Mouse (Mus musculus) stomach, embryonic 15.5 days (tissue): Measurements from ENCODE around the gene Adcy6. TPM values are rescaled to one million over a fixed set of nuclear protein-coding genes. Genes with fewer than 3 reads are reported as not detected.

Experiments used
- ATAC-seq: fragments of 200-750 bp; cut with Nextera tagmentation; 2 replicates; pipeline ENCODE4 v1.8.0; 2017; ENCODE audit warnings: low read depth, moderate number of reproducible peaks, moderate TSS enrichment; ENCODE audit not compliant: insufficient read depth, low FRiP score
- H3K27ac ChIP-seq: fragments of 300-500 bp; sonication (generic); 2 replicates; pipeline ENCODE4 v1.5.1; 2015; ENCODE audit warnings: mild to moderate bottlenecking, inconsistent platforms
- H3K27me3 ChIP-seq: fragments of 300-500 bp; sonication (generic); replicated peaks from 2 replicates; pipeline ENCODE4 v1.6.1; 2015; ENCODE audit warnings: inconsistent platforms
- H3K36me3 ChIP-seq: fragments of 300-500 bp; sonication (generic); 2 replicates; pipeline ENCODE4 v1.6.1; 2015; ENCODE audit warnings: inconsistent platforms
- H3K4me1 ChIP-seq: fragments of 300-500 bp; sonication (generic); 2 replicates; pipeline ENCODE4 v1.6.1; 2015; ENCODE audit warnings: inconsistent platforms
- H3K4me2 ChIP-seq: fragments of 300-500 bp; sonication (generic); 2 replicates; pipeline ENCODE4 v1.6.1; 2015; ENCODE audit warnings: mild to moderate bottlenecking, inconsistent platforms
- H3K4me3 ChIP-seq: fragments of 300-500 bp; sonication (generic); replicated peaks from 2 replicates; pipeline ENCODE4 v1.5.1; 2015; ENCODE audit warnings: inconsistent platforms
- H3K9ac ChIP-seq: fragments of 300-500 bp; sonication (generic); 2 replicates; pipeline ENCODE4 v1.6.1; 2015; ENCODE audit warnings: inconsistent platforms
- H3K9me3 ChIP-seq: fragments of 300-500 bp; sonication (generic); 2 replicates; pipeline ENCODE4 v1.6.1; 2016; ENCODE audit warnings: inconsistent platforms
- WGBS: fragments of 180-500 bp; shearing (Covaris S2); methylation state at CpG from one replicate; pipeline ENCODE4 v1.1.7; 2015; 5-methylcytosine and 5-hydroxymethylcytosine counted together
- polyA plus RNA-seq: library from polyadenylated mRNA; unstranded; fragments of >200 nt; fragmentation: Nextera tagmentation; extraction: Ambion mirVana; gene quantifications from 2 replicates; pipeline ENCODE4 v1.2.1, GENCODE M21; 2015

Gene Adcy6
- polyA plus RNA-seq, 1 experiment from 2014 or later: 21.9 TPM

DNA sequence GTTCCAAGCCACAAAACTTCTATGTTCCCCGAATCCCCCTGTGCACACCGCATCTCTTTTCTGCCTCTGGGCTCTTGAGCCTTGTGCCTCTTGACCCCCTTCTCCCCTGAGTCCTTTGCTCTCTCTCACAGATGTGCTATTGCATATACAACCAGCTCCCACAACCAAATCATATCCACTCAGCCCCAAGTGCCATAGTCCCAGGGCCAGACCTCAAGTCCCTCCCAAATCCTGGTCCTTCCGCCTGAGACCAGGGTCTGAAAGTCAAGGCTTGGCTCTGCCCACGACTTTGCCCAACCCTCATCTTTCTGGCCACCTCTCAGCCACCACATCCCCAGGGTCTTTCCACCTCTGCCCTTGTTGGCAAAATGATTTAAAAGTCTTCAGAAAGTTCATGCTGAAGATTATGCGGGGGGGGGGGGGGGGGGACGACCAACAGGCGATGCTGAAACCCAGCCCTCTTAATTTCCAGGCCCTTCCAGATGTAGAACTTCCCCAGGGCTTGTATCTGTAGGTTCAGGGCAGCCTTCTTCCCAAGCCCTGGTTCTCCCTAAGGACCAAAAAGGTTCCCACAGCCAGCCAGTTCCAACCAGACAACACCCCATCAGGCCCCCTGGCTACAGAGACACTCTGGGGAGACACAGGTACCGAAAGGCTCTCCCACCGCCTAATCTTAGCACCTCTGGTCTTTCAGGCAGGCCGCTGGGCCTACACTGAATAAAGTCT, 1.7 kb downstream of the Adcy6 start:
- H3K4me1 ChIP-seq: peaks cover 36% of the 10 kb centered on the region
- peak overlapping the region; percentile 96 for H3K27ac ChIP-seq
- H3K27me3 ChIP-seq: no peaks in the 10 kb centered on the region
- H3K36me3 ChIP-seq: peaks cover 10% of the 10 kb centered on the region
- WGBS: 12% methylated on average over 9 of the region's 10 CpGs
- H3K9ac ChIP-seq: peak overlapping the region; percentile 64
- no peaks in the 10 kb centered on the region for H3K9me3 ChIP-seq
- peak overlapping the region; percentile 79 for H3K4me3 ChIP-seq
- ATAC-seq: peak; percentile 23; the same call in 1 of the 2 replicates
- peak overlapping the region; percentile 90 for H3K4me2 ChIP-seq

DNA sequence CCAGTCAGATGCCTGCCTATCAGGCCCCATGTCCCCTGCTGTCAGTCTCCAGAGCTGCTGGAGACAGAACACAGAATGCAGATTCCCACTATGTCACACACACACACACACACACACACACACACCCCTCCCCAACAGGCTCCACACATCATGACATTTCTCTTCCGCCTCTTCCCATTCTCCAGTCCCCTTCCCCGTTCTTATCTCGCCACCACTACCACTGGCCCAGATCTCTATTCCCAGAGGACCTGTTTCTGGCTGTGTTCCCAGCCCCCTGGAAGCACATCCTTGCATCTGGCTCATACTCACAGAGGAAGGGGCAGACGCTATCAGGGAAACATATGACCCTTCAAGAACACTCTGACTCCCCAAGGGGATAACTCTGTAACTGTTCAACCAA, 2.3 kb downstream of the Adcy6 start:
- Histone ChIP-seq H3K4me2 (peak overlapping the region; percentile 90), H3K4me3 (peak overlapping the region; percentile 79), H3K4me1 (peaks cover 42% of the 10 kb centered on the region), H3K9me3 (no peaks in the 10 kb centered on the region), H3K36me3 (peaks cover 10% of the 10 kb centered on the region), H3K9ac (no peak overlapping the region), H3K27ac (peak overlapping the region; percentile 96), H3K27me3 (no peaks in the 10 kb centered on the region)
- 22% methylated on average over 4 of the region's 4 CpGs for WGBS
- no peak for ATAC-seq

DNA sequence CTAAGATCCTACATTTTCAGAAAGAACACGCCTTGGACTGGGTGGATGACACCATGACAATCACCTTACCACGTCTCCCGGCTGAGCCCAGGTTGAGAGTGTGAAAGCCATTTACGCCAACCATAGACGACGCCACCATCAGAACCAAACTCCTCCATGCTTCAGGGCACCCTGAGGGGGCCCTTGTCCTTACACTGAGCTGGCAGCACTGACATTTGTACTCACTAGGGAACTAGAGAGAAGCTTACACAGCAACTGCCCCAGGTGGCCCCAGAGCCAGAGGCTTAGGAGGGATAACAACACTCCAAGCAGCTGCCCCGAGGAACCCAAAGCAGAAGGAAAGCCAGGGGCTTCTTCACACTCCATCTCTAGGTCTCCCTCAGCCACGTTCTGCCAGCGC, 3.1 kb downstream of the Adcy6 start:
- peaks cover 10% of the 10 kb centered on the region for H3K36me3 ChIP-seq
- H3K4me3 ChIP-seq: peak overlapping the region; percentile 79
- no peak overlapping the region for H3K9ac ChIP-seq
- no peak for ATAC-seq
- H3K4me1 ChIP-seq: peaks cover 49% of the 10 kb centered on the region
- H3K27ac ChIP-seq: peak overlapping the region; percentile 50
- 62% methylated on average over 9 of the region's 9 CpGs for WGBS
- no peaks in the 10 kb centered on the region for H3K27me3 ChIP-seq
- H3K4me2 ChIP-seq: peak overlapping the region; percentile 90
- H3K9me3 ChIP-seq: no peaks in the 10 kb centered on the region

DNA sequence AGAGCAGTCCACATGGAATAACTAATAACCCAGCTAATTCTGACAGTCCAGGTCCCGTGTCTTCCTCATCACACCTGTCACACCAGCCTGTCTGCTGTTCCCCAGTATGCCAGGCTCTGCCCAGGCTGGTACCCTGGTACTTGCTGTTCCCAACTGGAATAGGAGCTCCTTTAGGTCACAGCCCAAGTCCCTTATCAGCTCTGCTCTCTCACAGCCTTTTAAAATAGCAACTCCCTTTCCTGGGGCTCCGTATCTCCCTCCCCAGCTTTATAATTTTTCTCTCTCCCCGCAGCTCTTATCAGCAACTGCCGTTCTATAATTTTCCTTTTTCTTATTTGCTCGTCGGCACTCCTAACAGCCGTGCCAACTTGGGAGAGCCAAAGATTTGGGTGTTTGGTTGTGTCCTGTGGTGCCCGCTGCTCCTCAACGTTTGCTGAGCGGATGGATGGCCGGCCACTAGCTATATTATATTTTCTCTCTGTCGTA, 3.8 kb downstream of the Adcy6 start:
- H3K4me3 ChIP-seq: no peak overlapping the region

DNA sequence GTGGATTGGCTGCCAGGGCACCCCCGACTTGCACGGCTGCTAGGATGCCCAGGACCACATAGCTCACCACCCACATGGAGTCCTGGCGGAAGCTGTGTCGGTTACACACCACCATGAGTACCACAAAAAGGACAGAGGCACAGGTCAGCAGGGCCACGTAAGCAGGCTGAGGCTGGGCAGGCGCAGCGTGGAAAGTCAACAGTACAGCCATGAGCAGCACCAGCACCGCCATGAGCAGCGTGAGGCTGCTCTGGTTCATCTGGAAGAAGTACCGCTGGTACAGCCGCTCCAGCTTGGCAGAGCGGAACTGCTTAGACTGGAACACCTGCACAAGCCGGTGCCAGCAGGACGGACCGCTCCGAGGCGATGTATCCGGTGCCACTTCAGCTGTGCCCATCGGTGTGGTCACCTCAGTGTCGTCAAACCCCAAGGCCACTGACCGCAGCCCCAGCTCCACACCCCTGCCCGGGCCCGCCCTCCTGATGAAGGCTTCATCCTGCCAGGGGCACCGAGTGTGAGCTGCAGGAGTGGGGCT, 5.8 kb downstream of the Adcy6 start:
- 90% methylated on average over 24 of the region's 24 CpGs for WGBS
- no peak for ATAC-seq
- no peaks in the 10 kb centered on the region for H3K9me3 ChIP-seq
- no peak overlapping the region for H3K4me3 ChIP-seq
- 0 out of 2 replicates have a peak overlapping the region, but pooled peaks have one; percentile 12 for H3K9ac ChIP-seq
- no peaks in the 10 kb centered on the region for H3K27me3 ChIP-seq
- peaks cover 21% of the 10 kb centered on the region for H3K36me3 ChIP-seq
- H3K4me1 ChIP-seq: peaks cover 46% of the 10 kb centered on the region
- no peak overlapping the region for H3K27ac ChIP-seq
- no peak overlapping the region for H3K4me2 ChIP-seq

More for the DNA sequence above, 3.8 kb downstream of the Adcy6 start:
- peak overlapping the region; percentile 90; the same call in 1 of the 2 replicates for H3K4me2 ChIP-seq
- WGBS: 61% methylated on average over 12 of the region's 12 CpGs
- ATAC-seq: peak; percentile 45; the same call in 1 of the 2 replicates
- H3K36me3 ChIP-seq: peaks cover 10% of the 10 kb centered on the region
- H3K4me1 ChIP-seq: peaks cover 53% of the 10 kb centered on the region
- peak overlapping the region; percentile 50 for H3K27ac ChIP-seq
- no peaks in the 10 kb centered on the region for H3K9me3 ChIP-seq
- no peak overlapping the region for H3K9ac ChIP-seq
- H3K27me3 ChIP-seq: no peaks in the 10 kb centered on the region

DNA sequence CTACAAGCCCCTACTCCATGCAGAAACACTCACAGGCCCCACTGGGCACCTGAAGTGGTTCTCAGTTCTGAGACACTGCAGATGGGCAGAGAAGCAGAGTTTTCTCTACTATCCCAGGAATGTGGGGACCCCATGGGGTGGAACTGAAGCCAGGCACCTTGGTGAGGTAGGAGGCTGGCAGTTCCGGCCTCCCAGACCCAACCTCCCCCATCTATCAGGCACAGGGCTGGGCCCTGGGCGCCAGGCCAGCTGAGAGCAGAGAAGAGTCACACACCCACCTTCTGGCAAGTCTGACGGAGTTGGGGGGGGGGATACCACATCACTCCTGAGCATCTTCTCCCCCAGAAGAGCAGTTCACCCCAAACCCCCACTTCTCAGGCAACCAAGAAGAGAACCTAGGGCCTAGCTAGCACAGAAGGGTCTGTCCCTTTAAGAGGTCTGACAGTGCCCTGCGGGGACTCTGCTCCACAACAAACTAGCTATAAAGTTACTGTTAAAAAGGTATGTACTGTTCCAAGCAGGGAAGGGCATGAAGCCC, 6.9 kb downstream of the Adcy6 start:
- H3K9me3 ChIP-seq: no peaks in the 10 kb centered on the region
- peaks cover 44% of the 10 kb centered on the region for H3K4me1 ChIP-seq
- WGBS: 23% methylated on average over 4 of the region's 4 CpGs
- H3K36me3 ChIP-seq: peaks cover 30% of the 10 kb centered on the region
- H3K4me3 ChIP-seq: peak overlapping the region; percentile 25
- H3K27ac ChIP-seq: peak overlapping the region; percentile 31; the same call in 1 of the 2 replicates
- no peaks in the 10 kb centered on the region for H3K27me3 ChIP-seq
- no peak for ATAC-seq
- peak overlapping the region; percentile 53 for H3K4me2 ChIP-seq
- no peak overlapping the region for H3K9ac ChIP-seq

DNA sequence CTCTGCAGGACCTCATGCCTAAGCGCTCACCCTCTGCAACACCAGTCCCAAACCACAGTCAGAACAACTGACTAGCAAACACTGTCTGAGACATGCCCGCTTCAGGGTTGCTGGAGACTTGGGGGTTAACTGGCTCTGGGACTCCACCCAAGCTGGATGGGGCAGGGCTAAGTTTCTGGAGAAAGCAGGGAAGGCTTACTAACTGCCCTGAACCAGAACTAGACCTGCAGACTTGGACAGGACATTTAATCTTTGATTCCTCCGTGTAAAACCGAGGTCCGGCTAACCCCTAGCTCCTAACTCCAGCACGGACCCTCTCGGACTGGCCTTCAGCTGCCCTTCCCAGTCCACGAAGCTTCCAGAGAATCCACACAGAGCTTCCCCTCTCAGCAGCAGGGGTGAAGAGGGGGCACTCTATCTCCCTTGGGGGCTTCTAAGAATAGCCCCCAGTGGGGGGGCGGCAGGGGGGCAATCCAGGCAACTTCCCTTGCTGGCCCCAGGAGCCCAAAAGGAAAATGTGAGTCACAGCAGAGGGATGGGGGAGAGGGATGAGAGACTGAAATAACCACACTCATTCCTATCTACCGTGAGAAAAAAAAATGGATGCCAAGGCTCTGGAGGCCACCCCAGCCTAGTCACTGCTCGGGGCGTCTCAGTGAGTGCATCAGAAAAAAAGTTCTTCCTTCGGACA, 7.5 kb downstream of the Adcy6 start:
- H3K27ac ChIP-seq: peak overlapping the region; percentile 31; the same call in 1 of the 2 replicates
- peaks cover 37% of the 10 kb centered on the region for H3K36me3 ChIP-seq
- peak overlapping the region; percentile 25 for H3K4me3 ChIP-seq
- peaks cover 37% of the 10 kb centered on the region for H3K4me1 ChIP-seq
- no peaks in the 10 kb centered on the region for H3K27me3 ChIP-seq
- 36% methylated on average over 13 of the region's 13 CpGs for WGBS
- peak overlapping the region; percentile 53 for H3K4me2 ChIP-seq
- no peak overlapping the region for H3K9ac ChIP-seq
- peak; percentile 33; the same call in 1 of the 2 replicates for ATAC-seq
- H3K9me3 ChIP-seq: no peaks in the 10 kb centered on the region

DNA sequence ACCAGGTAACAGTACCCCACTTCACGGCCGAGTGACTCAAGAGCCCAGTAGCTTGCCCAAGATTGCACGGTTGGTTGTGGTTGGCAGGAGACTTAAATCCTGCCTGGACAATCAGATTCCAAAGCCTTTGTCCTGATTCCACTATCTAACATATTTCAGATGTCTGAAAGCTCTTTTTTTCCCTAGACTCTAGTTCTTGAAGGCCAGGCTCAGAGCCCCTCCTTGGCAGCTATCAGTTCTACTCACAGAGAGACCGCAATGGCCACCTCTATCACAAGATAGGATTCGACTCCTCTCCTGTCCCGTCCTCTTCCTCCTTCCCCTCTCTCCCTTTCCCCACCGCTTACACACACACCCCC, 8.1 kb downstream of the Adcy6 start:
- peak overlapping the region; percentile 53 for H3K4me2 ChIP-seq
- peaks cover 42% of the 10 kb centered on the region for H3K36me3 ChIP-seq
- peak overlapping the region; percentile 25 for H3K4me3 ChIP-seq
- 63% methylated on average over 7 of the region's 7 CpGs for WGBS
- H3K9ac ChIP-seq: no peak overlapping the region
- peaks cover 32% of the 10 kb centered on the region for H3K4me1 ChIP-seq
- no peak overlapping the region for H3K27ac ChIP-seq
- ATAC-seq: no peak
- no peaks in the 10 kb centered on the region for H3K27me3 ChIP-seq
- no peaks in the 10 kb centered on the region for H3K9me3 ChIP-seq

DNA sequence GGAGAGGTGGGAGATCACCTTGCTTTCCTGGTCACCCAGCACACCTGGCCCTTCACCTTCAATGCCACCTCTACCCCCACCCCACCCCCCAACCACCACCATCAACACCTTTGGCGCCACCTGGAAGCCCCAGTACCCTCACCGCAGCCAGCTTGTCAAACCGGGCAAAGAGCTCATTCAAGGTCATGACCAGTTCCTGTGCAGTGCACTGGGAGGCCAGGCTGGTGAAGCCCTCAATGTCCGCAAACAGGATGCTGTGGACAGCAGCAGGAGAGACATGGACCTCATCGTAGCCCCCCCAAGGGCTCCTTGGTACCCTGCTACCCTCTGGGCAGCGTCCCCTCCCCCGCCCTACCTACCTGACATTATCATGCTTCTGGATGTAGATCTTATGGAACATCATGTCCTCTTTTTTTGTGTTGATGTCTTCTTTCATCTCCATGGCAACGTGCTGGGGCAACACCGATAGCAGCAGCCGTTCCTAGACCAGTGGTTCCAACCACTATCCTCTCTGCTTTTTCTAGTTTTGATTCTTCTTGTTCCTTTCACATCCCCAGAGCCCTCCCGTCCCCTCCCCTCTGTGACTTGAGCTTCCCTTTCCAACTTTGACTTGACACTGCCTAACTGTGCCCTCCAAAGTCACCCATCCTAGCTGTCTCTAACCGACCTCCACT, 9.7 kb downstream of the Adcy6 start:
- WGBS: 86% methylated on average over 12 of the region's 12 CpGs

DNA sequence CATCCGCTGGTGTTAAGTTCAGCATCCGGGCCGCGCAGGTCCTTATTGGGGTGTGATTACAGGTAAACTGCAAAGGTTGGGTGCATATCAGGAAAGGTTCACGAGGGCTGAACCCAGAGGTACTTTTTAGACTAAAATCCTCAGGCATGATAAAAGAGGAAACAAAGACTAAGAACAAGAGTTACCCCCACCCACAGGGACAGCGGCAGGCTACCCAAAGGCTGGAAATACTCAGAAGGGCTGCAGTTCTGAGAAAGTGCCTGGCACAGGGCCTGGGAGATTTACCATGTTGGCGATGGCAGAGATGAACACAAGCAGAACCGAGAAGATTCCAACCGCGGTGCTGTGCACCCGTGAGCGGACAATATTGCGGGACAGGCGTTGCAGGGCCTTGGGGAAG, 13.3 kb downstream of the Adcy6 start:
- Histone ChIP-seq H3K9me3 (no peaks in the 10 kb centered on the region), H3K4me1 (peaks cover 2% of the 10 kb centered on the region; the same call in 1 of the 2 replicates), H3K27ac (no peak overlapping the region), H3K27me3 (no peaks in the 10 kb centered on the region), H3K9ac (no peak overlapping the region), H3K36me3 (peaks cover 79% of the 10 kb centered on the region), H3K4me3 (no peak overlapping the region), H3K4me2 (no peak overlapping the region)
- no peak for ATAC-seq
- 90% methylated on average over 14 of the region's 14 CpGs for WGBS

More for the DNA sequence above, 9.7 kb downstream of the Adcy6 start:
- H3K4me3 ChIP-seq: no peak overlapping the region
- H3K4me2 ChIP-seq: no peak overlapping the region
- peaks cover 30% of the 10 kb centered on the region for H3K4me1 ChIP-seq
- no peaks in the 10 kb centered on the region for H3K9me3 ChIP-seq
- peaks cover 56% of the 10 kb centered on the region for H3K36me3 ChIP-seq
- no peak for ATAC-seq
- no peaks in the 10 kb centered on the region for H3K27me3 ChIP-seq
- H3K9ac ChIP-seq: no peak overlapping the region
- no peak overlapping the region for H3K27ac ChIP-seq

DNA sequence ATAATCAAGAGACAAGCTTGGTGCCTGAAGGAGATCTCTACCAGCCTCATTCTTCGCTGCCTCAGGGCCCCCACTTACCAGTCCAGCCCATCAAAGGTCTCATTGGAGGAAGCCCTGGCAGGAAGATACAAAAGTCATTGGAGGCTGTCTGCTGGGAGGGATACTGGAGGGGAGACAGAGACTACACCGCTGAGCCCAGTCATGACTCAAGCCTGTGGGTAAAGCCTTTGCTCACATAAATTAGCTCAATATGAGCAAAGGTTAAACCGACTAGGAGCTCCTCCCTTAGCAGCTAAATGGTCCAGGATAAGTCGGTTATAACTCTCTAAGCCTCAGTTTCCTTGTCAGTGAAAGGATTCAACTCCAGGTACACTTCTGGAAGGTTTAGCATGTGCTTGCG, 14.8 kb downstream of the Adcy6 start:
- H3K9ac ChIP-seq: no peak overlapping the region
- H3K27me3 ChIP-seq: no peaks in the 10 kb centered on the region
- H3K27ac ChIP-seq: no peak overlapping the region
- peaks cover 83% of the 10 kb centered on the region for H3K36me3 ChIP-seq
- no peak overlapping the region for H3K4me3 ChIP-seq
- no peak overlapping the region for H3K4me2 ChIP-seq
- WGBS: 86% methylated on average over 5 of the region's 5 CpGs
- no peaks in the 10 kb centered on the region for H3K9me3 ChIP-seq
- no peaks in the 10 kb centered on the region for H3K4me1 ChIP-seq
- no peak for ATAC-seq
